Mouse (Mus musculus) left cerebral cortex, adult 18-20 months (tissue): ENCODE measurements around the gene Ddx50. TPM values are rescaled to one million over a fixed set of nuclear protein-coding genes. Genes with fewer than 3 reads are reported as not detected.

Source experiments
- microRNA-seq, 2 experiments: library from miRNA; unstranded; fragments of <30 nt; microRNA quantifications; one replicate each; pipeline ENCODE4 v1.2.0; 2021
- total RNA-seq, 2 experiments: library from RNA; stranded (reverse); gene quantifications; 2 replicates each; pipeline ENCODE4 v1.2.3; 2021

Ddx50 gene
- total RNA-seq, 2 experiments from 2014 or later, result 89.0 to 101 TPM

Small RNA genes lying within 50 kb of the gene (microRNA-seq; reads per million reads assigned to microRNA genes)
- 0 reads per million in 2 experiments for gene Mir7215

Other genes starting within 250 kb of the Ddx50 start
- gene Hkdc1, start 228.7 kb downstream of the Ddx50 start, total RNA-seq, result 1 to 10 TPM; 5.9 to 7.2 TPM
- gene 4930507D05Rik, start 201.7 kb downstream of the Ddx50 start, total RNA-seq, result 1 to 10 TPM in 1 of 2 experiments, under 1 TPM in 1; 0.72 to 1.3 TPM
- 10 to 100 TPM; 22.0 to 23.7 TPM for gene Supv3l1, start 201.5 kb downstream of the Ddx50 start, total RNA-seq
- 10 to 100 TPM; 49.5 to 51.0 TPM for gene Vps26a, start 164.4 kb downstream of the Ddx50 start, total RNA-seq
- 10 to 100 TPM in 1 of 2 experiments, 1 to 10 TPM in 1; 8.0 to 10.0 TPM for gene Srgn, start 123.8 kb downstream of the Ddx50 start, total RNA-seq
- gene Kif1bp, start 72.8 kb downstream of the Ddx50 start, total RNA-seq, result 100 to 1,000 TPM; 179 to 185 TPM
- 10 to 100 TPM; 21.1 to 21.3 TPM for gene Ddx21, start 48.9 kb downstream of the Ddx50 start, total RNA-seq
- 1 to 10 TPM; 3.3 to 4.4 TPM for gene Stox1, start 74.9 kb upstream of the Ddx50 start, total RNA-seq
- 10 to 100 TPM; 46.5 to 47.9 TPM for gene Ccar1, start 141.1 kb upstream of the Ddx50 start, total RNA-seq